Mouse (Mus musculus): Measurements from ENCODE around the gene Mcm5. TPM values are rescaled to one million over a fixed set of nuclear protein-coding genes. Genes with fewer than 3 reads are reported as not detected.

Gene Mcm5
- polyA plus RNA-seq, 1 experiment from 2014 or later, result 61.9 TPM

- WGBS, result 84% methylated on average over 4 of the region's 4 CpGs
- no peak overlapping the region for H3K4me2 ChIP-seq (ENCODE audit: low read length)
- H3K9me3 ChIP-seq (ENCODE audit: control insufficient read depth, low read length), result no peaks in the 10 kb centered on the region
These were observed 18.5 kb upstream of the Mcm5 start for GRCm38 (mm10) chr8:75090781-75091365.

DNA sequence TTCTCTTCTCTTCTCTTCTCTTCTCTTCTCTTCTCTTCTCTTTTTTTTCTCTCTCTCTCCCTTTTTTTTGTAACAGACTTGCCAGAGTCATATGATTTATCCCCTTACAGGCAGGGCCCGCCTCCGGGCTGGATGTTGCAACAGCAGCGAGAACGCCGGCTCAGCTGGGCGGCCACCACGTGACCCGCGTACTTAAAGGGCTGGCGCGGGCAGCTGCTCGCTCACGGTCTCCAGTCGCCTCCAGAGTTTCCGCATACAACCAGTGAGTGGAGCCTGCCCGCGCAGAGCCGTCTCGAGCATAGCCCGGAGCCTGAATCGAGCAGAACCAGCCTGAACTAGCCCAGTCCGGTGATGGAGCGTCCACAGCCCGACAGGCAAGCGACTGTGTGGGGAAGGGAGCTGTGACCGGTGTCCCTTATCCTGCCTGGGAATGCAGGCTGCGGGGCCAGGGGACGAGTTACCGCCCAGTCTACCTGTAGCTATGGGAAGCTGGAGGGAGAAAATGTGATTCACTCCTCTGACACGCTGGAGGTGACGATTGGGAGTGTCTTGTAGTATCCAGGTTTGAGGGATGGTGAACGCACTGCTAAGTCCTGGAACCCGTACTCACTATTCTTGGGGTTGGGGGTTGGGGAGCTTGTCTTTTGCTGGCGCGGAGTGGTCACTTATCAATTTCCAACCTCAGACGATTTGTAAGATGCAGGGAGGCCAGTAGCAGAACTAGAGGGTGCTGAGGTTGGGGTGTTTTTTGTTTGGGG is 15.8 kb upstream of the Mcm5 start, which contains the start of gene Hmox1:
Gene Hmox1 (plus strand): TSS at position 223 of the 758 bp plus-strand sequence.
- peak within 1 kb of the TSS; percentile 42 for H3K4me3 ChIP-seq (replicated peaks; ENCODE audit: low read length)
- no peaks in the 10 kb centered on the region for H3K9me3 ChIP-seq (ENCODE audit: control insufficient read depth, low read length)
- H3K4me2 ChIP-seq (ENCODE audit: low read length), result peak within 1 kb of the TSS; percentile 56
- H3K27me3 ChIP-seq (replicated peaks; ENCODE audit: control insufficient read depth, insufficient read depth, low read length), result no peaks in the 10 kb centered on the region
- peak within 1 kb of the TSS; percentile 46 for H3K9ac ChIP-seq (replicated peaks; ENCODE audit: low read depth, low read length)
- H3K4me1 ChIP-seq (replicated peaks; ENCODE audit: control insufficient read depth, insufficient read depth, low read length), result peaks cover 6% of the 10 kb centered on the region; the same call in 1 of the 2 replicates
- H3K36me3 ChIP-seq (ENCODE audit: control insufficient read depth, insufficient read depth), result no peaks in the 10 kb centered on the region
- H3K27ac ChIP-seq (ENCODE audit: low read length), result no peak within 1 kb of the TSS
- ATAC-seq, result peak; percentile 93
- WGBS, result 1% methylated on average over 36 of the region's 36 CpGs

More at GRCm38 (mm10) chr8:75090781-75091365, 18.5 kb upstream of the Mcm5 start:
- H3K27ac ChIP-seq (ENCODE audit: low read length), result no peak overlapping the region
- no peak for ATAC-seq
- no peak overlapping the region for H3K9ac ChIP-seq (replicated peaks; ENCODE audit: low read depth, low read length)
- no peaks in the 10 kb centered on the region for H3K36me3 ChIP-seq (ENCODE audit: control insufficient read depth, insufficient read depth)
- H3K4me1 ChIP-seq (replicated peaks; ENCODE audit: control insufficient read depth, insufficient read depth, low read length), result peaks cover 6% of the 10 kb centered on the region; the same call in 1 of the 2 replicates
- H3K4me3 ChIP-seq (replicated peaks; ENCODE audit: low read length), result no peak overlapping the region
- no peaks in the 10 kb centered on the region for H3K27me3 ChIP-seq (replicated peaks; ENCODE audit: control insufficient read depth, insufficient read depth, low read length)

DNA sequence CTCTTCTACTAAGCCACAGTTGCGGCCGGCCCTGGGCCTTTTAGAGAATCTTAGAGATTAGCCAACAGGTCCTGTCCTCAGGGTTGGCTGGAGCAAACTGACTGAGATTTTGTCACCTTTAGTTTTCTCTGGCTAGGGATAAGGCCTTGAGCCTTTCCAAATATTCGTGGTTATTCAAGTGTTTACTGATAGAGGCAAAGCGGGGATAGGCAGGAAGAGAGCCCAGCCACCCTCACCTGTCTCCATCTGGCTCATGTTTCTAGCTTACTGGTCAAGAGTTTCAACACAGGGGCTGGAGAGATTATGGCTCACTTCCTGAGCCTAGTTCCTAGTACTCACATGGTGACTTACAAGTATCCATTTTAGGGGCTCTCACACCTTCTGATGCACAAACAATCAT is 6.4 kb upstream of the Mcm5 start:
- Histone ChIP-seq H3K27ac (ENCODE audit: low read length) (no peak overlapping the region), H3K9ac (replicated peaks; ENCODE audit: low read depth, low read length) (no peak overlapping the region), H3K4me1 (replicated peaks; ENCODE audit: control insufficient read depth, insufficient read depth, low read length) (no peaks in the 10 kb centered on the region), H3K27me3 (replicated peaks; ENCODE audit: control insufficient read depth, insufficient read depth, low read length) (no peaks in the 10 kb centered on the region), H3K4me2 (ENCODE audit: low read length) (no peak overlapping the region), H3K36me3 (ENCODE audit: control insufficient read depth, insufficient read depth) (no peaks in the 10 kb centered on the region), H3K9me3 (ENCODE audit: control insufficient read depth, low read length) (no peaks in the 10 kb centered on the region), H3K4me3 (replicated peaks; ENCODE audit: low read length) (no peak overlapping the region)
- ATAC-seq, result no peak
- WGBS, result 93% methylated on average over 4 of the region's 4 CpGs

DNA sequence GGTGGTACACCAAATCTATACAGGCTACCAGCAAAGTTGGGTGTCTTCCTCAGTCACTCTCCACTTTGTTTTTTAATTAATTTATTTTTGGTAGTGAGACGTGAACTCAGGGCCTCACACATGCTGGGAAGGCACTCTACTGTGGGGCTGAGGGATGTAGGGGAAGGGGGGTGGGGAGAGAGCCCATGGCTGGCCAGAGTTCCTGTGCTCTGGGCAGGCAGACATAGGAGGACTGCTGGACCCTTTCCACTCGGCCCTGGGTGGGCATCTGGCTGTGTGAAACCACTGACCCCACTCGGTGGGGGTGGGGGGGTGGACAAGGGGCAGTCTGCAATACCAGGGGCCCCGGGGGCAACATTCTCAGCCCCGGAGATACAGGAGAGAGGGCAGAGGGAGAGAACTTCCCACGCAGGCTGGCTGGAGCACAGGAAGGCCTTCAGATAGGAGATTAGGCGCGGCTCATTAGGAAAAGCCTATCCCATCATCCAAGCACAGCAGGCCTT is 5.9 kb upstream of the Mcm5 start:
- H3K27me3 ChIP-seq (replicated peaks; ENCODE audit: control insufficient read depth, insufficient read depth, low read length), result no peaks in the 10 kb centered on the region
- no peaks in the 10 kb centered on the region for H3K4me1 ChIP-seq (replicated peaks; ENCODE audit: control insufficient read depth, insufficient read depth, low read length)
- no peak overlapping the region for H3K9ac ChIP-seq (replicated peaks; ENCODE audit: low read depth, low read length)
- no peak overlapping the region for H3K4me3 ChIP-seq (replicated peaks; ENCODE audit: low read length)
- H3K9me3 ChIP-seq (ENCODE audit: control insufficient read depth, low read length), result no peaks in the 10 kb centered on the region
- no peak for ATAC-seq
- no peak overlapping the region for H3K27ac ChIP-seq (ENCODE audit: low read length)
- H3K4me2 ChIP-seq (ENCODE audit: low read length), result no peak overlapping the region
- 47% methylated on average over 8 of the region's 8 CpGs for WGBS
- H3K36me3 ChIP-seq (ENCODE audit: control insufficient read depth, insufficient read depth), result no peaks in the 10 kb centered on the region

- Histone ChIP-seq H3K4me3 (replicated peaks; ENCODE audit: low read length) (peak overlapping the region; percentile 78), H3K27me3 (replicated peaks; ENCODE audit: control insufficient read depth, insufficient read depth, low read length) (no peaks in the 10 kb centered on the region), H3K27ac (ENCODE audit: low read length) (peak overlapping the region; percentile 89), H3K4me1 (replicated peaks; ENCODE audit: control insufficient read depth, insufficient read depth, low read length) (peaks cover 11% of the 10 kb centered on the region), H3K4me2 (ENCODE audit: low read length) (peak overlapping the region; percentile 79), H3K36me3 (ENCODE audit: control insufficient read depth, insufficient read depth) (no peaks in the 10 kb centered on the region), H3K9me3 (ENCODE audit: control insufficient read depth, low read length) (no peaks in the 10 kb centered on the region), H3K9ac (replicated peaks; ENCODE audit: low read depth, low read length) (peak overlapping the region; percentile 81)
- ATAC-seq, result peak; percentile 73
- 0% methylated on average over 9 of the region's 9 CpGs for WGBS
These were observed 688 bp upstream of the Mcm5 start for GRCm38 (mm10) chr8:75108527-75109235.

- H3K9me3 ChIP-seq (ENCODE audit: control insufficient read depth, low read length), result no peaks in the 10 kb centered on the region
- no peaks in the 10 kb centered on the region for H3K36me3 ChIP-seq (ENCODE audit: control insufficient read depth, insufficient read depth)
- H3K9ac ChIP-seq (replicated peaks; ENCODE audit: low read depth, low read length), result peak overlapping the region; percentile 59
- peak overlapping the region; percentile 85 for H3K4me2 ChIP-seq (ENCODE audit: low read length)
- 16% methylated on average over 13 of the region's 13 CpGs for WGBS
- ATAC-seq, result no peak
- peaks cover 11% of the 10 kb centered on the region for H3K4me1 ChIP-seq (replicated peaks; ENCODE audit: control insufficient read depth, insufficient read depth, low read length)
- no peak overlapping the region for H3K27ac ChIP-seq (ENCODE audit: low read length)
- no peaks in the 10 kb centered on the region for H3K27me3 ChIP-seq (replicated peaks; ENCODE audit: control insufficient read depth, insufficient read depth, low read length)
- peak overlapping the region; percentile 78 for H3K4me3 ChIP-seq (replicated peaks; ENCODE audit: low read length)
These were observed 724 bp downstream of the Mcm5 start for GRCm38 (mm10) chr8:75110093-75110492.

- Histone ChIP-seq H3K4me2 (ENCODE audit: low read length) (no peak overlapping the region), H3K27me3 (replicated peaks; ENCODE audit: control insufficient read depth, insufficient read depth, low read length) (no peaks in the 10 kb centered on the region), H3K4me3 (replicated peaks; ENCODE audit: low read length) (no peak overlapping the region), H3K36me3 (ENCODE audit: control insufficient read depth, insufficient read depth) (peaks cover 25% of the 10 kb centered on the region), H3K4me1 (replicated peaks; ENCODE audit: control insufficient read depth, insufficient read depth, low read length) (no peaks in the 10 kb centered on the region), H3K9ac (replicated peaks; ENCODE audit: low read depth, low read length) (no peak overlapping the region), H3K9me3 (ENCODE audit: control insufficient read depth, low read length) (no peaks in the 10 kb centered on the region), H3K27ac (ENCODE audit: low read length) (no peak overlapping the region)
- 92% methylated on average over 1 of the region's 1 CpGs for WGBS
- ATAC-seq, result no peak
These were observed 9.1 kb downstream of the Mcm5 start for GRCm38 (mm10) chr8:75118505-75118904.

- Histone ChIP-seq H3K4me3 (replicated peaks; ENCODE audit: low read length) (no peak overlapping the region), H3K36me3 (ENCODE audit: control insufficient read depth, insufficient read depth) (peaks cover 25% of the 10 kb centered on the region), H3K27ac (ENCODE audit: low read length) (no peak overlapping the region), H3K4me1 (replicated peaks; ENCODE audit: control insufficient read depth, insufficient read depth, low read length) (no peaks in the 10 kb centered on the region), H3K27me3 (replicated peaks; ENCODE audit: control insufficient read depth, insufficient read depth, low read length) (no peaks in the 10 kb centered on the region), H3K9ac (replicated peaks; ENCODE audit: low read depth, low read length) (no peak overlapping the region), H3K9me3 (ENCODE audit: control insufficient read depth, low read length) (no peaks in the 10 kb centered on the region), H3K4me2 (ENCODE audit: low read length) (no peak overlapping the region)
- no peak for ATAC-seq
- WGBS, result 95% methylated on average over 2 of the region's 2 CpGs
These were observed 9.9 kb downstream of the Mcm5 start for GRCm38 (mm10) chr8:75119287-75119686.

DNA sequence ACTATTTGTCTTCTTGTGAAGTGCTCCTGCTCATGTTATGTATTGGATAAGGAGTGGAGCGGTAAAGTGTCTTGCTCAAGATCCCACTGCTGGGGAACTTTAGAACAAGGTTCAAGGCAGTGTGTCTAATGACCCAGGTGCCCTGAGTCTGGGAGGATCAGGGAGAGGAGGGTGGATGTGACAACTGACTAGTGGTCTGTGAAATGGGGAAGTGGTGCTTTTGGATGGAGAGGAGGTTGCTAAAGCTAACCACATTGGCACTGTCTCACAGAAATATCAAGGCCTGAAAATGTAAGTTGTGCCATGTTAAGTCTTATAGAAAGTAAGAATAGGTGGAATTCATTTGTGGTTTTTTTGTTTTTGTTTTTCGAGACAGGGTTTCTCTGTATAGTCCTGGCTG is 10.4 kb downstream of the Mcm5 start:
- Histone ChIP-seq H3K9ac (replicated peaks; ENCODE audit: low read depth, low read length) (no peak overlapping the region), H3K4me1 (replicated peaks; ENCODE audit: control insufficient read depth, insufficient read depth, low read length) (no peaks in the 10 kb centered on the region), H3K9me3 (ENCODE audit: control insufficient read depth, low read length) (no peaks in the 10 kb centered on the region), H3K27ac (ENCODE audit: low read length) (no peak overlapping the region), H3K36me3 (ENCODE audit: control insufficient read depth, insufficient read depth) (peaks cover 25% of the 10 kb centered on the region), H3K4me3 (replicated peaks; ENCODE audit: low read length) (no peak overlapping the region), H3K4me2 (ENCODE audit: low read length) (no peak overlapping the region), H3K27me3 (replicated peaks; ENCODE audit: control insufficient read depth, insufficient read depth, low read length) (no peaks in the 10 kb centered on the region)
- 95% methylated on average over 2 of the region's 2 CpGs for WGBS
- ATAC-seq, result no peak
